Mouse (Mus musculus): ENCODE results near the gene Gpr83.

GRCm38 (mm10) chr9:14918825-14919668 is 59.0 kb downstream of the Gpr83 start:
- TF ChIP-seq CTCF (IDR thresholded peaks at IDR 0.05; ENCODE audit: low read depth, low read length) (no peak), POLR2A (IDR thresholded peaks at IDR 0.05; ENCODE audit: borderline replicate concordance, low read depth, low read length) (no peak)
